15 mouse cellular contexts compared by ENCODE assay signal in the genomic region with DNA sequence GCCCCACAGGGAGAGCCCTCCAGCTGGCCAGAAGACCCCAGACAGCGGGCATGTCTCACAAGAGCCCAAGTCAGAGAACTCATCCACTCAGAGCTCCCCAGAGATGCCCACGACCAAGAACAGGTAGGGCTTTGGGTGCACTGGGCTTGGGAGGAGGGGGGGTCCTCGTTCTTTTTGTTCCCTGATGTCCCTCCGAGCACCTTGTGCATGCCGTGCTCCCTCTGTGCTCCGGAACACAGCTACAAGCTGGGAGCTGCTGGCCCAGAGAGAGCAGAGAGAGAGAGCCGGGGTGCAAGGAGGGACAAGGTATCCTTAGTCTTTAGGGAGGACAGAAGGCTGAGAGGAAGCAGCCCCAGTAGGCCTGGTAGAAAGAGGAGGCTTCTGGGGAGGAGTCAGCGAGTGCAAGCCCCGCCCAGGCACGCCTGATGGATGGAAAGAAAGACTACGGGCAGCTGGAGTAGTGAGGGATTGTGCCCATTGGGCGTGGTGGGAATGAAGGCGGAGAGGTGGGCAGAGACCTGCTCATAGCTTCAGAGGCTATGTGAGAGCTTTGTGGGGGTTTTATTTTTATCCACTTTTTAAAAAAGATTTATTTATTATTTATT.
DNase-seq lines count a peak whose midpoint lies in the region; ATAC-seq and TF ChIP-seq lines count a peak whose summit lies in the region.
"Had no signal": no experiment of that assay in that cellular context is flagged by ENCODE, and none has a peak within 500 bp of the region (broad histone marks: within the 10 kb centered on the region; RNA-seq: fewer than 3 reads in every experiment).

No protein-coding gene starts in this region.

- H3K9me3 ChIP-seq in hindbrain, postnatal 0 days (ENCODE audit: low read length): no peaks in the 10 kb centered on the region
- H3K9me3 ChIP-seq in hindbrain, embryonic 13.5 days: no peaks in the 10 kb centered on the region
- H3K9me3 ChIP-seq: embryonic facial prominence, embryonic 13.5 days; forebrain, embryonic 12.5 days; heart, embryonic 15.5 days had no signal

- ATAC-seq in hindbrain, postnatal 0 days: no peak
- ATAC-seq in hindbrain, embryonic 13.5 days (ENCODE audit: low FRiP score): no peak
- ATAC-seq: activated CD4-positive, CD25-positive, alpha-beta regulatory T cell, adult 4 months; forebrain, embryonic 16.5 days; hindbrain, embryonic 16.5 days had no signal

- no peaks in the 10 kb centered on the region; the same call in 1 of the 2 replicates for H3K36me3 ChIP-seq in hindbrain, postnatal 0 days (ENCODE audit: insufficient read depth, low read length)
- H3K36me3 ChIP-seq in hindbrain, embryonic 13.5 days: peaks cover 11% of the 10 kb centered on the region
- H3K36me3 ChIP-seq: embryonic facial prominence, embryonic 13.5 days; forebrain, embryonic 12.5 days; heart, embryonic 15.5 days had no signal

- 0 out of 2 replicates have a peak, but pooled peaks cover 4% of the 10 kb centered on the region for H3K4me1 ChIP-seq in hindbrain, postnatal 0 days (ENCODE audit: insufficient read depth, low read length)
- peaks cover 50% of the 10 kb centered on the region for H3K4me1 ChIP-seq in hindbrain, embryonic 13.5 days (replicated peaks)

- H3K27ac ChIP-seq in hindbrain, postnatal 0 days: no peak overlapping the region
- H3K27ac ChIP-seq in hindbrain, embryonic 13.5 days: no peak overlapping the region
- H3K27ac ChIP-seq: forebrain, embryonic 12.5 days; heart, embryonic 15.5 days had no signal

- 74% methylated on average over 13 of the region's 13 CpGs for WGBS in hindbrain, postnatal 0 days
- WGBS in hindbrain, embryonic 13.5 days: 81% methylated on average over 13 of the region's 13 CpGs

- peak; percentile 56 for DNase-seq in cerebellum, adult 9-11 months
- no peak for DNase-seq in cerebellum, adult 8-10 months
- DNase-seq in hindbrain, postnatal 0 days (ENCODE audit: low spot score): peak; percentile 1
- peak; percentile 73 for DNase-seq in R1 (ENCODE audit: low read depth, low spot score)
- no peak for DNase-seq in adrenal gland, postnatal 25 days
- no peak for DNase-seq in layer of hippocampus, adult 8-10 months (ENCODE audit: low spot score in 2 of 2)
- DNase-seq: adrenal gland, postnatal 14 days had no signal

- no peak for TF ChIP-seq CTCF in hindbrain, postnatal 0 days (IDR thresholded peaks at IDR 0.05; ENCODE audit: low read depth)

- H3K27me3 ChIP-seq in hindbrain, postnatal 0 days (ENCODE audit: insufficient read depth, low read length): no peaks in the 10 kb centered on the region
- H3K27me3 ChIP-seq in hindbrain, embryonic 13.5 days: peaks cover 44% of the 10 kb centered on the region

- H3K9ac ChIP-seq in hindbrain, postnatal 0 days (replicated peaks; ENCODE audit: low read length): no peak overlapping the region
- no peak overlapping the region for H3K9ac ChIP-seq in hindbrain, embryonic 13.5 days
- H3K9ac ChIP-seq: embryonic facial prominence, embryonic 13.5 days; forebrain, embryonic 12.5 days; heart, embryonic 15.5 days had no signal

- H3K4me2 ChIP-seq in hindbrain, postnatal 0 days (ENCODE audit: low read depth, low read length): no peak overlapping the region
- H3K4me2 ChIP-seq in hindbrain, embryonic 13.5 days: no peak overlapping the region
- H3K4me2 ChIP-seq: embryonic facial prominence, embryonic 13.5 days; forebrain, embryonic 12.5 days; heart, embryonic 11.5 days had no signal

- no peak overlapping the region for H3K4me3 ChIP-seq in hindbrain, postnatal 0 days (ENCODE audit: low read length)
- H3K4me3 ChIP-seq in hindbrain, embryonic 13.5 days: no peak overlapping the region
- H3K4me3 ChIP-seq: embryonic facial prominence, embryonic 13.5 days; forebrain, embryonic 12.5 days had no signal

Comparison
In these comparisons a context has a peak if more than half of its experiments do, and no peak if none do; other contexts are left out.
1. DNase-seq: peak in cerebellum, adult 9-11 months (single experiment), hindbrain, postnatal 0 days (single experiment) and R1 (single experiment); none in cerebellum, adult 8-10 months (single experiment), adrenal gland, postnatal 25 days (single experiment) and layer of hippocampus, adult 8-10 months (0 of 2).